Mouse (Mus musculus) embryonic facial prominence, embryonic 13.5 days (tissue): ENCODE measurements around the gene Pan3. TPM values are rescaled to one million over a fixed set of nuclear protein-coding genes. Genes with fewer than 3 reads are reported as not detected.

Source experiments
- ATAC-seq: fragments of 200-750 bp; cut with Nextera tagmentation; 2 replicates; pipeline ENCODE4 v1.8.0; 2017; ENCODE audit warnings: low read depth; ENCODE audit not compliant: insufficient number of reproducible peaks, insufficient read depth, low FRiP score, low TSS enrichment
- H3K27ac ChIP-seq: fragments of 300-500 bp; sonication (generic); 2 replicates; pipeline ENCODE4 v1.5.1; 2015; ENCODE audit warnings: moderate library complexity, mild to moderate bottlenecking, inconsistent platforms
- H3K27me3 ChIP-seq: fragments of 300-500 bp; sonication (generic); 2 replicates; pipeline ENCODE4 v1.6.1; 2015; ENCODE audit warnings: mild to moderate bottlenecking, inconsistent platforms
- H3K36me3 ChIP-seq: fragments of 300-500 bp; sonication (generic); 2 replicates; pipeline ENCODE4 v1.6.1; 2015; ENCODE audit warnings: mild to moderate bottlenecking, inconsistent platforms
- H3K4me1 ChIP-seq: fragments of 300-500 bp; sonication (generic); 2 replicates; pipeline ENCODE4 v1.6.1; 2015; ENCODE audit warnings: inconsistent platforms
- H3K4me2 ChIP-seq: fragments of 300-500 bp; sonication (generic); 2 replicates; pipeline ENCODE4 v1.6.1; 2015; ENCODE audit warnings: moderate library complexity, mild to moderate bottlenecking, inconsistent platforms
- H3K4me3 ChIP-seq: fragments of 300-500 bp; sonication (generic); 2 replicates; pipeline ENCODE4 v1.5.1; 2015; ENCODE audit warnings: mild to moderate bottlenecking, inconsistent platforms
- H3K9ac ChIP-seq: fragments of 300-500 bp; sonication (generic); 2 replicates; pipeline ENCODE4 v1.6.1; 2015; ENCODE audit warnings: mild to moderate bottlenecking, inconsistent platforms
- H3K9me3 ChIP-seq: fragments of 300-500 bp; sonication (generic); 2 replicates; pipeline ENCODE4 v1.6.1; 2016; ENCODE audit warnings: inconsistent platforms
- WGBS: fragments of 180-500 bp; shearing (Covaris S2); methylation state at CpG from one replicate; pipeline ENCODE4 v1.1.7; 2015; ENCODE audit warnings: mixed read lengths; 5-methylcytosine and 5-hydroxymethylcytosine counted together
- polyA plus RNA-seq: library from polyadenylated mRNA; unstranded; fragments of >200 nt; fragmentation: Nextera tagmentation; extraction: Ambion mirVana; gene quantifications from 2 replicates; pipeline ENCODE4 v1.2.1, GENCODE M21; 2015

The Pan3 gene
- 72.7 and 86.9 TPM in 2 replicates for polyA plus RNA-seq

GRCm38 (mm10) chr5:147429535-147430305, at the start of gene Pan3:
Gene Pan3, plus strand, starts transcription at chr5:147430161.
- Histone ChIP-seq H3K9me3 (no peaks in the 10 kb centered on the region), H3K4me2 (peak within 1 kb of the TSS; percentile 75), H3K27ac (peak within 1 kb of the TSS; percentile 98), H3K4me1 (peaks cover 26% of the 10 kb centered on the region), H3K4me3 (peak within 1 kb of the TSS; percentile 98), H3K9ac (peak within 1 kb of the TSS; percentile 96), H3K36me3 (no peaks in the 10 kb centered on the region), H3K27me3 (no peaks in the 10 kb centered on the region)
- WGBS = under 1% methylated on average over 51 of the region's 51 CpGs
- ATAC-seq = peak; percentile 78

- WGBS = 86% methylated on average over 10 of the region's 10 CpGs
These were observed 48.6 kb upstream of the Pan3 start for GRCm38 (mm10) chr5:147381396-147381795.

GRCm38 (mm10) chr5:147386865-147387264, 43.1 kb upstream of the Pan3 start:
- Histone ChIP-seq H3K36me3 (no peaks in the 10 kb centered on the region), H3K9ac (no peak overlapping the region), H3K4me3 (no peak overlapping the region), H3K4me2 (no peak overlapping the region), H3K9me3 (0 out of 2 replicates have a peak, but pooled peaks cover 2% of the 10 kb centered on the region), H3K4me1 (no peaks in the 10 kb centered on the region), H3K27ac (no peak overlapping the region), H3K27me3 (no peaks in the 10 kb centered on the region)
- WGBS = 82% methylated on average over 13 of the region's 13 CpGs
- ATAC-seq = no peak

More at GRCm38 (mm10) chr5:147381396-147381795, 48.6 kb upstream of the Pan3 start:
- Histone ChIP-seq H3K27me3 (no peaks in the 10 kb centered on the region), H3K27ac (no peak overlapping the region), H3K4me3 (no peak overlapping the region), H3K9me3 (no peaks in the 10 kb centered on the region), H3K4me1 (no peaks in the 10 kb centered on the region), H3K36me3 (no peaks in the 10 kb centered on the region), H3K9ac (no peak overlapping the region), H3K4me2 (no peak overlapping the region)
- ATAC-seq = no peak

- Histone ChIP-seq H3K27ac (no peak overlapping the region), H3K9me3 (0 out of 2 replicates have a peak, but pooled peaks cover 2% of the 10 kb centered on the region), H3K4me1 (no peaks in the 10 kb centered on the region), H3K4me3 (no peak overlapping the region), H3K9ac (no peak overlapping the region), H3K27me3 (no peaks in the 10 kb centered on the region), H3K36me3 (no peaks in the 10 kb centered on the region), H3K4me2 (no peak overlapping the region)
- ATAC-seq = no peak
- 76% methylated on average over 9 of the region's 9 CpGs for WGBS
These were observed 41.5 kb upstream of the Pan3 start for GRCm38 (mm10) chr5:147388376-147389008.

- Histone ChIP-seq H3K9me3 (0 out of 2 replicates have a peak, but pooled peaks cover 2% of the 10 kb centered on the region), H3K4me1 (no peaks in the 10 kb centered on the region), H3K4me2 (no peak overlapping the region), H3K36me3 (no peaks in the 10 kb centered on the region), H3K27ac (no peak overlapping the region), H3K9ac (no peak overlapping the region), H3K27me3 (no peaks in the 10 kb centered on the region), H3K4me3 (no peak overlapping the region)
- no peak for ATAC-seq
- 77% methylated on average over 5 of the region's 5 CpGs for WGBS
These were observed 40.9 kb upstream of the Pan3 start for GRCm38 (mm10) chr5:147389052-147389451.

GRCm38 (mm10) chr5:147390772-147391171, 39.2 kb upstream of the Pan3 start:
- Histone ChIP-seq H3K27me3 (no peaks in the 10 kb centered on the region), H3K27ac (no peak overlapping the region), H3K9ac (no peak overlapping the region), H3K9me3 (0 out of 2 replicates have a peak, but pooled peaks cover 2% of the 10 kb centered on the region), H3K36me3 (no peaks in the 10 kb centered on the region), H3K4me3 (no peak overlapping the region), H3K4me2 (no peak overlapping the region), H3K4me1 (no peaks in the 10 kb centered on the region)
- no peak for ATAC-seq
- WGBS = 68% methylated on average over 2 of the region's 2 CpGs

- H3K9me3 ChIP-seq = 0 out of 2 replicates have a peak, but pooled peaks cover 2% of the 10 kb centered on the region
- peaks cover 9% of the 10 kb centered on the region for H3K27me3 ChIP-seq
- H3K4me1 ChIP-seq = no peaks in the 10 kb centered on the region
- H3K9ac ChIP-seq = no peak overlapping the region
- no peak overlapping the region for H3K27ac ChIP-seq
- WGBS = 74% methylated on average over 12 of the region's 12 CpGs
- ATAC-seq = no peak
- H3K36me3 ChIP-seq = no peaks in the 10 kb centered on the region
- no peak overlapping the region for H3K4me3 ChIP-seq
- H3K4me2 ChIP-seq = no peak overlapping the region
These were observed 37.2 kb upstream of the Pan3 start for GRCm38 (mm10) chr5:147392667-147393213.

GRCm38 (mm10) chr5:147395050-147395449, 34.9 kb upstream of the Pan3 start:
- Histone ChIP-seq H3K4me1 (peaks cover 4% of the 10 kb centered on the region), H3K9ac (no peak overlapping the region), H3K27me3 (peaks cover 32% of the 10 kb centered on the region), H3K27ac (no peak overlapping the region), H3K36me3 (no peaks in the 10 kb centered on the region), H3K4me2 (no peak overlapping the region), H3K9me3 (0 out of 2 replicates have a peak, but pooled peaks cover under 1% of the 10 kb centered on the region), H3K4me3 (no peak overlapping the region)
- ATAC-seq = no peak
- WGBS = 24% methylated on average over 1 of the region's 1 CpGs

GRCm38 (mm10) chr5:147399843-147400504, 30.0 kb upstream of the Pan3 start, which contains the start of gene Flt3:
Gene Flt3, minus strand, starts transcription at chr5:147400489.
- no peak for ATAC-seq
- 1% methylated on average over 54 of the region's 56 CpGs for WGBS

GRCm38 (mm10) chr5:147400505-147400979, 29.4 kb upstream of the Pan3 start:
- Histone ChIP-seq H3K27me3 (peaks cover 58% of the 10 kb centered on the region), H3K36me3 (no peaks in the 10 kb centered on the region), H3K9ac (peak overlapping the region; percentile 58), H3K4me3 (peak overlapping the region; percentile 47), H3K4me2 (peak overlapping the region; percentile 87), H3K9me3 (no peaks in the 10 kb centered on the region), H3K27ac (no peak overlapping the region), H3K4me1 (peaks cover 14% of the 10 kb centered on the region)
- no peak for ATAC-seq
- WGBS = 2% methylated on average over 17 of the region's 17 CpGs

More at GRCm38 (mm10) chr5:147399843-147400504, 30.0 kb upstream of the Pan3 start, which contains the start of gene Flt3:
- Histone ChIP-seq H3K9me3 (no peaks in the 10 kb centered on the region), H3K4me2 (peak within 1 kb of the TSS; percentile 87), H3K36me3 (no peaks in the 10 kb centered on the region), H3K27me3 (peaks cover 58% of the 10 kb centered on the region), H3K4me1 (peaks cover 14% of the 10 kb centered on the region), H3K27ac (no peak within 1 kb of the TSS), H3K9ac (peak within 1 kb of the TSS; percentile 58), H3K4me3 (peak within 1 kb of the TSS; percentile 47)

GRCm38 (mm10) chr5:147401024-147401423, 28.9 kb upstream of the Pan3 start:
- Histone ChIP-seq H3K9me3 (no peaks in the 10 kb centered on the region), H3K4me2 (peak overlapping the region; percentile 87), H3K4me3 (0 out of 2 replicates have a peak overlapping the region, but pooled peaks have one; percentile 47), H3K27ac (no peak overlapping the region), H3K27me3 (peaks cover 58% of the 10 kb centered on the region), H3K9ac (no peak overlapping the region), H3K4me1 (peaks cover 14% of the 10 kb centered on the region), H3K36me3 (no peaks in the 10 kb centered on the region)
- no peak for ATAC-seq
- 21% methylated on average over 11 of the region's 11 CpGs for WGBS
